Mouse (Mus musculus): ENCODE results near the gene Nt5c2.

- TF ChIP-seq CTCF (IDR thresholded peaks at IDR 0.05; ENCODE audit: low read depth): no peak
- no peak for TF ChIP-seq EP300 (IDR thresholded peaks at IDR 0.05; ENCODE audit: low read depth)
Observed at GRCm38 (mm10) chr19:47016487-47016886, 1.5 kb upstream of the Nt5c2 start.

Data from liver, postnatal 0 days (tissue).